Mouse (Mus musculus): Measurements from ENCODE around the gene Lrrfip2. TPM values are rescaled to one million over a fixed set of nuclear protein-coding genes. Genes with fewer than 3 reads are reported as not detected.

Lrrfip2 gene
- total RNA-seq (2021), result 100 to 1,000 TPM; 132 to 133 TPM

DNA sequence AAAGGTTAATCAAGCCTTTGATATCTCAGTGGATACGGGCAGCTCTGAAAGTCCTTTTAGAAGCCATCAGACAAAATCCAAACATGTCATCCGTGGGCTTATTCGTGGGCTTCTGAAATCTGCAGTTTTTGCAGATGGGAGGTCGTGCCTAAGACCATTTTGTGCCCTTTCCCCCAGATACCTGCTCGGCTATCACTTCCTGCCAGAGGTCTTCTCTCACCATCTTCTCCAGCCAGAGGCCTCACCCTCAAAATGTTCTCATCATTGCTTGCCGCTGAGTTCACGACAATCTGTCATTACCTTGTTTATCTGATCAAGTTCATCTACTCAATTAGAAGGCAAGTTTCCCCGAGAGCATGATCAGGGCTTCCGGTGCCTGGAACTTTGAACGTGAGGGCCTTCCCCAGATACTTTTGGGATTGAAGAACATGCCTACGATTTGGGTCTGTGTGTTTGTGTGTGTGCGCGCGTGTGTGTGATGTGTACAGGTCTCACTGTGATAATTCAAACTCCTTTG lies at the start of gene Lrrfip2:
Gene Lrrfip2 (plus strand): TSS at position 467 of the 517 bp plus-strand sequence.
- no peak for DNase-seq

DNA sequence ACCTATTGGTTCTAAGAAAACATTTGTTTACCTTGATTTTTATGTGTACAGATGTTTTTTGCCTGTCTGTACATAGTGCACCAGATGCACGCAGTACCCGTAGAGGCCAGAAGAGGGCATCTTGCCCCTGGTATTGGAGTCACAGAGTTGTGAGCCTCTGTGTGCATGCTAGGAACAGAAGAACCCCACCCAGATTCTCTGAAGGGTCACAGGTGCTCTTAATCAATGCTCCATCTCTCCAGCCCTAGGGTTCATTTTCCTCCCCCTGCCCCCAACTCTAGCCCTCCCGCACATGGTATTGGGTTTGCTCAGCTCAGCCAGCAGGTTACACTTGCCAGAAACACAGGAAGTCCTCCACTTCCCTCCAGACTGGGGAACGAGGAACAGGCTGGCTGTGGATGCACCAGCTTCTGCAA lies 46.8 kb upstream of the Lrrfip2 start:
- DNase-seq, result peak; percentile 74

DNA sequence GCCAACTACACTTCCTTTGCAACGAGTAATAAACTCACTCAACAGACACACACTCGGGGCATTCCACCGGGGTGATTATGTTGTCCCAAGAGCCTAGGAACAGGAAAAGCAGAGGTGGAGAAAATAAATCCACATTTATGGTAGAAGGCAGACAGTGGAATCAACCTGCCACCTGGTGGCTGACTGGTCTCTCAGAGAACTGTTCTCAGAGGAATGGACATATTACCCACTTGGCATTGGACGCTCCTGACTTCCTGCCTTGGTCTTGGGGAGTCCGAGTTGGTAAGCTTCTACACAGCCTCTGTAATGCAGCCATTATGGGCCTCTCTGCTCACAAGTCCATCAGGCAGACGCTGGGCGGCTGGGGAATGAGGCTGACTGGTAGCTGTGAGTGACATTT lies 45.2 kb upstream of the Lrrfip2 start:
- peak; percentile 63 for DNase-seq

DNA sequence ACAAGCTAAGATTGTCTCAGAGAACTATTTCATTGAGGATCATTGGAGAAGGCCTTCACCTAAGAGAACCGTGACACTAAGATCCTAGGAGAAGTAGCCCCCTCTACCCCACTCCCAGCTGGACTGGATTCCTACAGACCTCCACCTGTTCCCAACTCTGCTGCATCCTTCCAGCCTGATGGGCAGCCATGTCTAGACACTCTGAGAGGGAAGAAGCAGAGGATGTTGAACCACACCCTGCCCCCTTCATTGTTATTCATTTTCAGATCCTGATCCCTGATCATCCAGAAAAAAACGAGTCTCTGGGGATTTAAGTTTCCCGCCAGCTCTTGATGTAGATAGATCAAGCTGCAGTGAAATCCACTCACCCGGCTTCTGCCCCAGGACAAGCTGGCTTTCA lies 44.4 kb upstream of the Lrrfip2 start:
- DNase-seq, result no peak

DNA sequence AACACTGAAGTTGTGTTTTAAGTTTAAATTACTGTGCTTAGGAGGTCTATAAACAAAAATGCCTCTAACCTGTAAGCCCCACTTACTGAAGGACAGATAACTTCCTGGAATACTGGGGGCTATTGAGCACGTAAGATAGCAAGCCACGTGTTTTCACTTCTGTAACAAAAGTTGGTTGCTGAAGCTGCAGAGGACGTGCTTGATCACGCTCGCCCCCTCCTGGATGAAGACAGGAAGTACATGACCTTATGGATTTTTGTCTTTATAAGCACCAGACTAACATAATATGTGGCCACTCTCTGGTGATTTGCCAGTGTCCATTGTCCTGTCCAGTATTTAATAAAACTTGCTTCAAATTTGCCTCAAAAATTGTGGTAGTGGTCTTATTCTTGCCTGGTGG lies 39.6 kb upstream of the Lrrfip2 start:
- no peak for DNase-seq

DNA sequence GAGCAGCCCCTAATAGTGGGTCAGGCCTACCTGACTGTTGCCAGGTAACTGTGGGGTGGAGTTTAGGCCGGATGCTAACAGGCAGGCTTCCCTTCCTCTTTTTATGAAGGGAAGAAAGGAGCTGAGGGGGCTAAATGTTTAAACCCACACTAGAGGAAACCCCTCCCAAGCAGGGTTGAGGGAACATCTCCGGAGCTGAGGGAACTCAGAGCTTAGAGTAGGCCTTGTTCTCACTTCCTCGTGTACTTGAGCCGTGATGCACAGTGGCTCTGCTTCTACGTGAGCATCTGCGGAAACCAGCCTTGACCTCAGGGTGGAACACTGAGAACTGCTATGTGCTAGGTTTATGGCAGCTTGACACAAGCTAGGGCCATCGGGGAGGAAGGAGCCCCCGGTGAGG lies 36.6 kb upstream of the Lrrfip2 start:
- no peak for DNase-seq

DNA sequence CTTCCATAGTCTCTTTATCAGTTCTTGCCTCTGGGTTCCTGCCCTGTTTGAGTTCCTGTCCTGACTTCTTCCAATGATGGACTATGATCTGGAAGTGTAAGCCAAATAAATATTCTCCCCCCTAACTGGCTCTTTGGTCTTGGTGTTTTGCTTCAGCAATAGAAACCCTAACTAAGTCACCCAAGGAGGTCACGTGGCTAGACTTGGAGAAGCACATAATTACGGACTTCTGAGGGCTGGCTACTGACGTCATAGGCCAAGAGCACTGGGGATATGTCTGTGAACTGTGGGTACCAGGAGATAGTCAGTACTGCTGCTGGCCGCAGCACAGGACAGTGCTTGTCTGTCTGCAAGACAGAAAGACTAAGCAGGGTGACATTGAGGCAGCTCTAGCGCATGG lies 35.6 kb upstream of the Lrrfip2 start:
- no peak for DNase-seq

DNA sequence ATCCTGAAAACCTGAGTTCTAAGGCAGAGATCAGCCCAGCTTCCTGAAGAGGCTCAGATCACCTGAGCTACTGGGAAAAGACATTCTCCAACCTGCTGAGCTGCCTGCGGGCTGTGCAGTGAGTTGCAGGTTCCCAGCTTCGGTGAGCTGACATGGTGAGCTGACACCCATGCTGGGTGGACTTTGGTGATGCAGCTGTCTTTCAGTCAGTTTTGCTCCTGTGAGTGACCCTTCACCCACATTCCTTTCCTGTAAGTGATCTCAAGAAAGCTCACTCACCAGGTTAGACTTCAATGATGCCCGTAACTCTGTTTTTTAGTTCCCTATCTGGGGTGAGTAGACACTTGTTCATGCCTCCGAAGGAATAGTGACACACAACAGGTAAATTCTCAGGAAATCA lies 32.1 kb upstream of the Lrrfip2 start:
- DNase-seq, result no peak

DNA sequence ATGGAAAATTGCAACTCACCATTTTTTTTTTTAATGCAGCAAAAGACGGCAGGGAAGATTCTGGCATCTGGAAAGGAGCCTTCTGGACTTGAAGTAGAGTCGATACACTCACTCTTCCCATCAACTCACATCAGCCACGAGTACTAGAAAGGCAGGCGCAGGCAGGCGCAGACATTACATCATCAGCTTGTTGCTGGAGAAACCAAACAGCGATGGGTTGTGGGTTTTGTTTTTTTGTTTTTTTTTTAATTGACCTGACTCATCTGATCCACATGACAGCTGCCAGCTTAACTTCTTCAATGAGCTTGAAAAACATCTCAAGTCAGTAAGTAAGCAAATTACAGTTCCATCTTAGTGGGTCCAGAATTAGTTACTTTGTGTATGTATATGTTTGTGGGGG lies 31.3 kb upstream of the Lrrfip2 start:
- no peak for DNase-seq

DNA sequence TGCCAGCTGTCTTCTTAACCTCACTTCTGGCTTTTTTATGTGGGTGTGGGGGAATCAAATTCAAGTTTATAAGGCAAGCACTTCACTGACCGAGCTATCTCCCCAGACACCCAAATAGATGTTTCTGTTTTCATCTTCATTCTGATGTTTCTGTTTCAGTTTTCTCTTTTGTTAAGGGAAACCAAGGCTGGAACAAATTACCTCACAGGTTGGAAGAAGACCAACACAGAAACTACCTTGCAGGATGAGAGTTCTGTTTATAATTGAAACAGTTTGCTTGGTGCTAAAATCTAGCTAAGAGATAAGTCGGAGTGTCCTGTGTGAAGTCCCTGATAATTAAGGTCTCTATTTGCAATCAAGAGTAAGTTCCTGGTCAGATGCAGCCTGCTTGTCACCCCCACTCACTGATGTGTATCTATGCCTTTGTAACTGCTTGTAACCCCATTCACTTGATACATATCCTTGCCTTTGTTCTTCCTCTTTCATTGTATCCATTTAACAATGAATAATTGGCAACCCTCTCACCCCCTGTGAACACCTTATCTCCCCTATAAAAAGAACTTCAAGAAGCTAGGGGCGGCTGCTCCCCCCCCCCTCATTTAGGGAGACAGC lies 30.3 kb upstream of the Lrrfip2 start:
- DNase-seq, result no peak

DNA sequence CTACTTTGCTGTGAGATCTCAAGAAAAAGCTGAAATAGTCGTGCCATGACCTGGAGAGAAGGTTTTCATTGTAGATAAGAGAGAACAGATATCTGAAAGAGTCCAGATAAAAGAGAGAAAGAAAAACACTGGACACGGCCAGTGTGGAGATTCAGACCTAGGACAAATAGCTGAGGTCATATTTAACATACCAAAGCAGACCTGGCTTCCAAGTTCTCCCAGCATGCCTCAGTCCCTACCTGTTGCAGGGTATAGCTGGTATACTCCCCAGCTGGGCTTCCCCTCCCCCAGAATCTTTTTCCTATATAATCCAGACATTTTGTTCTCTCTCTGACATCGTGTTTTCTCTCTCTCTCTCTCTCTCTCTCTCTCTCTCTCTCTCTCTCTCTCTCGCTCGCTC lies 29.4 kb upstream of the Lrrfip2 start:
- DNase-seq, result no peak

DNA sequence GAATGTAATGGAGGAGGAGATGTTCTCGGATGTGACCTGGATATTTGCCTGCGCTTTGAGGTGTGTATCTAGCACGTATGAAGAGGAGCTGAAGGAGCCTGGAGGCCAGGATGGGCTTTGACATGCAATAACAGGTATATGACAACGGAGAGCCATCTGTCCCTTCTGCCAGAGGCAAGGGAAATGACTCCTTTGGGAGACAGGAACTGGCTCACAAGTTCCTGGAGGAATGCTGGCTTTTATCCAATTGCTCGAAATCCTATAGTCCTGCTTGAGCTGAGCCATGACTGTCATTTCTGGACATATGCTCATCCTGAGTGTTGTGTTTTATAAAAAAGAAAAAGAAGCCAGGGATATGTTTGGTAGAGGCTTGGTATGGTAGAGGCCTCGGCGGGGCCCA lies 28.5 kb upstream of the Lrrfip2 start:
- DNase-seq, result no peak

DNA sequence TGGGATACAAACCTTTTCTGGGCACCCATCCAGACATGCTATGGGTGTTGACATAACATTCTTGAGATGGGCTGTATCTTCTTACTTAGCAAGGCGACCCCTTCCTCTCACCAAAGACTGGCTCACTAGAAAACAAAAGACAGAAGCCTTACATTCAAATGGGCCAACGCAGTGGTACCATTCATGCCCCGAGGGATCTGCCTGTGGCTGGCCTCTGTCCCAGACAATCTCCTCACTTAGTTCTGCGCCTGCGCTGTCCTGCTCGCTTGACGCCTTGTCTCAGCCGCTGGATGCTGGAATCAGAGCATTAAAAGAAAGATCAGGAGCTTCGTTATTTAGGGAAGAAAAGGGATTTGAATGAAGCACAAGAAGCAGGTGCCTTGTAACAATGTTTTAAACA lies 24.7 kb upstream of the Lrrfip2 start:
- peak; percentile 81 for DNase-seq

DNA sequence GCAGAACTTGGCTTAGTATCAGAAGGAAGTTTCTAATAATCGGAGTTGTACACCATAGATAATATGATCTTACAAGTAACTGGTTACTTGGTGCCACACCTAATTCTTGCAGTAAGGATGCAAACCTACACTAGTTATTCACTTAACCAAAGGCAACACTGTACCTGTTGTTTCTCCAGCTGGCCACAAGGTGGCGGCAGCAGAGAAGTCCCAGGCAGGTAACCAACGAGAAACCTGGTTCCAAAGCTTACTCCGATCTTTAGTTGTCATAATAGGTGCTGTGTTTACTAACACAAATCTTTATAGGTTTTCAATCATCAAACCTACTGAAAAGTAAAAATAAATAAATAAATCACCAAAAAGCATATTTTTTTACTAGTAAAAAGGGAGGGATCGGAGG lies 24.3 kb upstream of the Lrrfip2 start:
- peak; percentile 74 for DNase-seq

DNA sequence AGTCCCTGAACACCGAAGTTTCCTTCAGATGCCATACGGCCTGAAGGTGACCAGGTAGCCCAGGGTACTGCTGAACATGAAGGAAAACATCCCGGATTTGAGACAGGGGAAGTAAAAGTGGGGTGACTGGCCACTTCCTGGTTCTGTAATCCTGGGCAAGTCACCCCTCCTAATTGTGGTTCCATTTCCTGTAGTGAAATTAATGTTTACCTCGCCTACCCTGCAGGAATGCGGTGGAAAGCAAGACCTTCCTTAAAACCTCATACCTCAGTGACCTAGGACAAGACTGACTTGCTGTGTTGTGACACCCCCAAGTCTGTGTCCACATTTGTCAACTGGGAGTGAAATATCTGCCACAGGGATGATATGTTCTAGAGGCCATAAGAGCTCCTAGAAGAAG lies 22.8 kb upstream of the Lrrfip2 start:
- DNase-seq, result no peak

DNA sequence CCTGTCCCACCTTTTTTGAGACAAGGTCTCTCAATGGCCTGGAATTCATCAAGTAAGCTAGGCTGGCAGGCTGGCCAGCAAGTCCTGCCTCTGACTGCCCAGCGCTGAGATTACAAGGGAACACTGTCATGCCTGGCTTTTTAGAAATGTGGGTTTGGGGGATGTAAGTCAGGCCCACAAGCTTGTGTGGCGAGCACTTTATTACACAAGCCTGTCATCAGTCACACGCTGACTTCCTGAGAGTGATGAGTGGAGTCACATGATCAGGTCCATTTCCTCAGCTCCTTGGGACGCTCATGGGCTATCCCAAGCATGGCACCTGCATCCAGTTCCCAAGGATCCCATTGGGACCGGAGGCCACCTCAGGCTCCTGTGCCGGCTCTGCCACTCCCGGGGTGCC lies 21.7 kb upstream of the Lrrfip2 start:
- DNase-seq, result no peak

DNA sequence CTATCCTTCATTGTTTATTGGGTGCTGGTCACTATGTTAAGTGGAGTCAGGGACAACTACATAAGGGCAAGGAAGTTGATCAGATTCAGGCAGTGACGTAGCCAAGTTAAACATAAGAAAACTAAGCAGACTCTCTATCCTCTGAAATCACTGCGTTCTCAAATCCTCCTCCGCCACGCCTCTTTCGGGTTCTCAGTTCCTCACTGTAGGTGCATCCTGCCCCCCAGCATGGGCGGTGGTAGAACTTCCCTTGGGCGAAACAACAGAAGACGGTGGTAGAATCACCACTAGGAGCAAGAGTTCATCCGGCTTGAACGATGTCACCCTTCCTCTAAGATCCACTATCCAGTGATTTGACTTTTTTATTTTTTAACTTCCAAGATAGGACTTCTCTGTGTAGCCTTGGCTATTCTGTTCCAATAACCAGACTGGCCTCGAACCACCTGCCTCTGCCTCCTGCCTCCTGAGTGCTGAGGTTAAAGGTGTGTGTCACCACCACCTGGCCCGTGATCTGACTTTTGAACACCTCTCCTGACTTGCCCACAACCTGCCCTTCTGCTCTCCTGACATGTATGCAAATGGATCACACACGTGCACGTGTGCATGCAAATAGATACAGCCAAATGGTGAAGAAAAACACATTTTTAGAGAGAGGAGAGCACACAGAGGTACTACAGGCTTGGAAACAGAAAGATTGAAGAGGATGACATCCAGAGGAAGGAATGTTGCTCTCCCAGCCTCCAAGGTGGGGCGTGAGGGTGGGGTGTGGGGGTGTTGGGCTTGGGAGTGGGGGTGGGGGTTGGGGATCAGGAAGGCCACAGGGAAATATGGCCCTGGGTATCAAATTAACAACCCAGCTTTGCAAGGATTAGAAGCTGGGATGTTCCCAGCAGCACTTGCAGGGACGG lies 20.7 kb upstream of the Lrrfip2 start:
- DNase-seq, result no peak

DNA sequence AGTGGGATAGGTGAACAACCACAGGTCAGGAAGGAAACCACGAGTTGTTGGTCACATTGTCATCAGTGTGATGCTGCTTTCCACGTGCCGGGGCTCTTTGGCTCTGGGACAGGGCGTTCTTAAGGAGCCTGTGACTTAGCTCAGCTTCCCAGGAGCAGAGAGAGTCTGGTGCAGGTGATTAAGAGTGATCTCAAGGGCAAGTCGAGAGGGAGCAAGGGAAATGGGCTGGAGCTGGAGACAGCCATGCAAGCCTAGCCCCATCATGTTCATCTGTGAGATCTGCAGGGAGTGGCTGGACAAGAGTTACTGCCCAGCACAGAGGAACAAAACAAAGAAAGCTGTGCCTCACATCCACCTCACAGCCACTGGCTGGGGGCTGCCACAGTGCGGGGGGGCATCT lies 19.8 kb upstream of the Lrrfip2 start:
- no peak for DNase-seq

DNA sequence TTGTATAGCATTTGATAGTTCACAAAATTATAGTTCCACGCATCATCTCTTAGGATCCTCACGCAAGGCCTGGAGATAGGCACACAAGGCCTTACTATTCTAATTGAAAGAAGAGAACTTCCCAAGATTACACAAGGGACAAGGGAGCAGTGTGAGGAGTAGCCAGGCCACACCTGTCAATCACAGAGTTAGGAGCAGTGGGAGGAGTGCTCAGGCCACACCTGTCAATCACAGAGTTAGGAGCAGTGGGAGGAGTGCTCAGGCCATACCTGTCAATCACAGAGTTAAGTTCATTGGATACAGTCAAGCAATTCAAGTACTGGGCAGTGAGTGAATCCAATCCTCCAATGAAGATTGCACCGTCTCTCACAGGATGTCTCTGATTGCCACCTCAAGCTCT lies 17.0 kb upstream of the Lrrfip2 start:
- DNase-seq, result no peak

DNA sequence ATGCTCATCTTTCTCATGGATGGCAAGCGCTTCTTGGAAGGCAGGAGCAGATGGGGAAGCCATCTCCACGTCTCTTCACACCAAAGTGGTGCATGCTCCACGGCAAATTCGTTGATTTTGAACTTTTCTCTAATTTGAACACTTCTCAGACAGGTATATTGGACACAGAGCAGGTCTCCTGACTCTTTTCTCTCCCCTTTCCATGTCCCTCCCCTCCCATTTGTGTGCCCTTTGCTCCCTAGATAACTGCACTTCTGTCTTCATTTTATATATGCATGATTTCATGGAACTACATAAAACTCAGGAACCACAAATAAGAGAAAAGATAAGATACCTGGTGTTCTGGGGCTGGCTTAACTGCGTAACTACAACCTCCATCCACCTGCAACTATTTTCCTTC lies 14.1 kb upstream of the Lrrfip2 start:
- DNase-seq, result no peak

DNA sequence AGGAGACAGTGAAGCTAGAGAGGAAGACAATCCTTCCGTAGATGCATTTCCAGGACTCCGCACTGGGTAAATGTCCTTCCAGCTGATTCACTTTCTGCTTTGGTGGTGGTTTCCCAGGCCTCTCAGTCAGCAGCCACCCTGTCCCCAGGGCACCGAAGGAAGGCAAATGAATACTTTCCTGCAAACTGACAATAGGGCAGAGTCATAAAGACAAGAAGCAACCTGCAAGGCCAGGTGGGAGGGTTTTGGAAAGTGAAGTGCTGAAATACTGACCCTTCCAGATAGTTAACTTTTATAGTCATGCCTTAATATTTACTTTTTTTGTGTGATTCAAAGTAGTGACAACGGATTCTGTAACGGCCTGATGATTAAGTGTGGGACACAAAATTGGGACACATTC lies 13.5 kb upstream of the Lrrfip2 start:
- DNase-seq, result no peak

DNA sequence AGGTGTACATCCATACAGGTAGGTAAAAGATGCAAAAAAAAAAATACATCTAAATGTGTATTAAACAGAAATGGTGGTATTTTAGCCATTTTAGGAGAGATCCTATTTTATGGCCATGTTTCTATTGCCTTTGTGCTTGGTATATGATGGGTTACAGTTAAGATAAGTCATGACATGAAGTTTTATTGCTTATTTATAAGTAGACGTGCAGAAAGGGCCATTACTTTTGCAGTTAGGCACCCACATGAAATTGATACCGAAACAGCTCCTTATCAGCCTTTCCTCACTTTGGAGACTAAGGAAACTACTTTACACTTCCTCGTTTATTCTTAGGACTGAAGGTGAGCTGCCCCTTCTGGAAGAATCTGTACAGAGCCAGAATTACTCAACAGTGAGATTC lies 9.5 kb upstream of the Lrrfip2 start:
- DNase-seq, result no peak

DNA sequence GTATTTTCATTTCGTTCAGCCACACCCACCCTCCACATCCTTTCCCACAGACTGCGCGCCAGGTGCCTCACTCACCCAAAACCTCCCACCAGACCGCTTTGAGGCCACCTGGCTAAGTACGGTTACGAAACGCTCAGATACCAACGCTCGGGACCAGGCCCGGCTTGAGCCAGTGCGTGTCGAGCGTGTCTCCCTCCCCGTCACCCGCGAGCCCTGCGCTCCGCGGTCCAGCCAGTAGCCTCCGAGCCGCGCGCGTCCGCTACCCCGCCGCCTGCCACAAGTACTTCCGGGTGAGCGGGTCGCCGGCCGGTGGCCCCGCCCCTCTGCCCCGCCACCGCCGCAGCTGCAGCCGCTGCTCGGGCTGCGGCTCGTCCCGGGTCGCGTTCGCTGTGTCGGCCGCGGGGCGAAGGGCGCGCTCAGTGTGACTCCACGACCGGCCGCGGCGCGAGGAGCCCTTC lies 431 bp downstream of the Lrrfip2 start:
- peak; percentile 92 for DNase-seq

Data from heart, postnatal 4 days (tissue).